Mouse (Mus musculus) central nervous system, embryonic 14 days (tissue): ENCODE data around the gene Defb26. TPM values are rescaled to one million over a fixed set of nuclear protein-coding genes. Genes with fewer than 3 reads are reported as not detected.

Source experiments
- polyA plus RNA-seq: library from polyadenylated mRNA; depleted of rRNA; stranded (reverse); fragments of >200 nt; gene quantifications from 2 replicates; pipeline ENCODE4 v1.2.3, GENCODE M21; 2012; rRNA removed

The Defb26 gene
- polyA plus RNA-seq = not detected in 2 replicates

GRCm38 (mm10) chr2:152511592-152511991 lies at the start of gene Defb26:
Defb26 (minus strand) TSS chr2:152511692.

GRCm38 (mm10) chr2:152539944-152540710 lies 28.6 kb upstream of the Defb26 start, which contains the start of gene Defb29:
Defb29 (minus strand) TSS chr2:152540098.

GRCm38 (mm10) chr2:152517981-152518380 lies 6.5 kb upstream of the Defb26 start, which contains the start of gene Defb28:
Defb28 (plus strand) TSS chr2:152518255.

GRCm38 (mm10) chr2:152490038-152490437 lies 21.5 kb downstream of the Defb26 start, which contains the start of gene Defb22:
Defb22 (minus strand) TSS chr2:152490138.

GRCm38 (mm10) chr2:152476763-152477162 lies 34.7 kb downstream of the Defb26 start, which contains the start of gene Defb20:
Defb20 (plus strand) TSS chr2:152477063.

GRCm38 (mm10) chr2:152464570-152465150 lies 46.8 kb downstream of the Defb26 start, which contains the start of gene Defb23:
Defb23 (minus strand) TSS chr2:152464620.

Other genes starting within 250 kb of the Defb26 start
- gene Tbc1d20, start 217.9 kb downstream of the Defb26 start, polyA plus RNA-seq = 43.8 and 46.3 TPM in 2 replicates
- 255 and 263 TPM in 2 replicates for gene Rbck1, start 179.0 kb downstream of the Defb26 start, polyA plus RNA-seq
- gene Trib3, start 167.7 kb downstream of the Defb26 start, polyA plus RNA-seq = 0.37 and 0.63 TPM in 2 replicates
- gene Nrsn2, start 135.1 kb downstream of the Defb26 start, polyA plus RNA-seq = 21.5 and 24.8 TPM in 2 replicates
- 84.0 and 84.5 TPM in 2 replicates for gene Sox12, start 113.6 kb downstream of the Defb26 start, polyA plus RNA-seq
- 20.1 and 21.6 TPM in 2 replicates for gene Zcchc3, start 96.7 kb downstream of the Defb26 start, polyA plus RNA-seq
- 2.2 and 2.6 TPM in 2 replicates for gene 6820408C15Rik, start 96.1 kb downstream of the Defb26 start, polyA plus RNA-seq
- gene Defb23, start 47.1 kb downstream of the Defb26 start, polyA plus RNA-seq = not detected in 2 replicates
- 0.09 TPM in 1 of 2 replicates, not detected in the other for gene Defb20, start 34.6 kb downstream of the Defb26 start, polyA plus RNA-seq
- gene Defb22, start 21.6 kb downstream of the Defb26 start, polyA plus RNA-seq = not detected in 2 replicates
- gene Defb28, start 6.6 kb upstream of the Defb26 start, polyA plus RNA-seq = not detected in 2 replicates
- gene Defb29, start 28.4 kb upstream of the Defb26 start, polyA plus RNA-seq = not detected in 2 replicates
- gene Gm17416, start 57.6 kb upstream of the Defb26 start, polyA plus RNA-seq = not detected in 2 replicates
- not detected in 2 replicates for gene Defb21, start 61.1 kb upstream of the Defb26 start, polyA plus RNA-seq
- gene Defb19, start 68.6 kb upstream of the Defb26 start, polyA plus RNA-seq = not detected in 2 replicates
- not detected in 2 replicates for gene Defb45, start 87.7 kb upstream of the Defb26 start, polyA plus RNA-seq
- not detected in 2 replicates for gene Defb36, start 92.6 kb upstream of the Defb26 start, polyA plus RNA-seq
- not detected in 2 replicates for gene Defb25, start 111.4 kb upstream of the Defb26 start, polyA plus RNA-seq
- 0.41 and 0.84 TPM in 2 replicates for gene Rem1, start 115.3 kb upstream of the Defb26 start, polyA plus RNA-seq
- gene H13, start 157.8 kb upstream of the Defb26 start, polyA plus RNA-seq = 172 and 175 TPM in 2 replicates
- gene Mcts2, start 175.3 kb upstream of the Defb26 start, polyA plus RNA-seq = 25.2 and 27.7 TPM in 2 replicates
- 133 and 168 TPM in 2 replicates for gene Id1, start 224.6 kb upstream of the Defb26 start, polyA plus RNA-seq
- 3.8 and 5.3 TPM in 2 replicates for gene Cox4i2, start 242.5 kb upstream of the Defb26 start, polyA plus RNA-seq